Mouse (Mus musculus) stomach, postnatal 0 days (tissue): ENCODE data around the gene Dlg2.

Source experiments
- CTCF ChIP-seq: IDR thresholded peaks from 2 replicates; pipeline ENCODE4 v1.5.1; 2016; ENCODE audit warnings: antibody characterized with exemption, low read depth, mild to moderate bottlenecking, moderate library complexity
- EP300 ChIP-seq: optimal IDR thresholded peaks from 2 replicates; pipeline ENCODE3; 2016; ENCODE audit warnings: antibody characterized with exemption

- no peak for TF ChIP-seq CTCF
- TF ChIP-seq EP300: no peak
These were observed 1234.7 kb downstream of the Dlg2 start for GRCm38 (mm10) chr7:91711184-91711583.
